Mouse (Mus musculus): Measurements from ENCODE around the gene Myrfl. TPM values are rescaled to one million over a fixed set of nuclear protein-coding genes. Genes with fewer than 3 reads are reported as not detected.

The Myrfl gene
- polyA plus RNA-seq, 1 experiment from 2014 or later: 0.97 TPM

DNA sequence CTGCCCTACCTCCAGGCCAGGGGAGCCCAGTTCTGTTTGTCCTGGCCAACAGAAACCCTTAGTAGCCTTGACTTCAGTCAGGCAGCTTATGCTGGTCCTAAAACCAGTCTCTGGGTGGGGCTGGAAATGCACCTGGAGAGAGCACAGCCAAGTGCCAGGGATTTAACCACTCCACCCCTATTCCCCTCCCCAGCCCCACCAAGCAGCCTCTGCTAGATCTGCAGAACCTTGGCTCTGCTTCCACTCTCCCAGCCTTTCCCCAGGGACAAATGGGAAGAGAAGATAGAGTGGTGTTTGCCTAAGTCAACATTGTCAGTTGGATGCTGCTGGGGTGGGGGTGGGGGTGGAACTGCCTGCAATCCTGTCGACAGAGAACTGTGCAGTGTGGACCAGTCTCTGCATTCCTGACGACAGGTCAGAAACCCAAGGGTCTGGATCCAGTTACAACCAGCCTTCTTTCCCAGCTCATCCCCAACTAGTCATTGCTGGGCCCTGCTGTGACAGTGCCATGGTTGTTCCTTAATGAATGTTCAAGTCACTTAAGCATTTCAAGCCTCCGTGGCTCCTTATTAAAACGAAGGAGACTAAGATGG is 135.1 kb downstream of the Myrfl start:
- Histone ChIP-seq H3K4me3 (replicated peaks; ENCODE audit: low read length) (no peak overlapping the region), H3K27ac (ENCODE audit: low read length) (no peak overlapping the region), H3K9ac (ENCODE audit: low read length) (no peak overlapping the region), H3K9me3 (replicated peaks; ENCODE audit: control insufficient read depth, low read length) (no peaks in the 10 kb centered on the region), H3K4me2 (ENCODE audit: low read depth, low read length) (no peak overlapping the region), H3K4me1 (ENCODE audit: control insufficient read depth, insufficient read depth, low read length) (0 out of 2 replicates have a peak, but pooled peaks cover 5% of the 10 kb centered on the region), H3K36me3 (ENCODE audit: control insufficient read depth, insufficient read depth, low read length) (no peaks in the 10 kb centered on the region), H3K27me3 (ENCODE audit: control insufficient read depth, insufficient read depth, low read length) (no peaks in the 10 kb centered on the region)
- no peak for ATAC-seq (ENCODE audit: insufficient read depth, low FRiP score)
- WGBS: 38% methylated on average over 4 of the region's 4 CpGs

DNA sequence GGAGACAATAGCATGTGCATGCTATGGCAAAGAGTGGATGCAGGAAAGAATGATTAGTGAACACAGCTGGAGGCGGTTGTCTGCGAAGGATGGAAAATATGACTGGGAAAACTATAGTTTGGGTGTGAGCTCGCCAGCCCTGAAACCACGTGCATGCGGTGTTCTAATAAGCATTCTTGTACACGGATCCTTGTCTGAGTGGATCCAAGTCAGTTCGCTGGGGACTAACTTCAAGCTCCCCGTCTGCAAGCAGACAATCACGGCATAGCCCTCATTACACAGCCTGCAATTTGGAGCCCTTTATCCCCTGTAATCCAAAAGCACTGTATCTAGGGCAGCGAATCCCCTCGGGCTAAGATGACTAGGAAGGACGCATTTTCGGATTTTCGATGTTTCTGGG is 136.2 kb downstream of the Myrfl start:
- no peaks in the 10 kb centered on the region for H3K27me3 ChIP-seq (ENCODE audit: control insufficient read depth, insufficient read depth, low read length)
- no peaks in the 10 kb centered on the region for H3K4me1 ChIP-seq (ENCODE audit: control insufficient read depth, insufficient read depth, low read length)
- ATAC-seq (ENCODE audit: insufficient read depth, low FRiP score): no peak
- H3K9ac ChIP-seq (ENCODE audit: low read length): no peak overlapping the region
- no peak overlapping the region for H3K4me3 ChIP-seq (replicated peaks; ENCODE audit: low read length)
- no peak overlapping the region for H3K4me2 ChIP-seq (ENCODE audit: low read depth, low read length)
- no peak overlapping the region for H3K27ac ChIP-seq (ENCODE audit: low read length)
- no peaks in the 10 kb centered on the region for H3K36me3 ChIP-seq (ENCODE audit: control insufficient read depth, insufficient read depth, low read length)
- no peaks in the 10 kb centered on the region for H3K9me3 ChIP-seq (replicated peaks; ENCODE audit: control insufficient read depth, low read length)
- 76% methylated on average over 14 of the region's 14 CpGs for WGBS

DNA sequence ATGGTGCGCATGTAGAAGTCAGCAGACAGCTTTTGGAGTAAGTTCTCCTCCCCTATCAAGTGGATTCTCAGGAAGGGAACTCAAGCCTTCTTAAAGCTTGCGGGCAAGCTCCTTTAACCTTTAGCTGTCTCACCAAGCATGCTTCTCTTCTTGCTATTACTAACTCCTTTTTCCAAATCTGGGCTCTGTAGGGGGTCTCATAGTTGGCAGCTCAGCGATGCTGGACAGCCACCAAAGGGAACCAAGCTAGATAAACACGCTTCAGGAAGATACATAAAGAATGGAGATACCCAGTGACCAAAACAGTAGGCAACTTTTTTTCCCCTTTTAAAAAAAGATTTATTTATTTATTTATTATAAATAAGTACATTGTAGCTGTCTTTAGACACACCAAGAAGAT is 136.9 kb downstream of the Myrfl start:
- ATAC-seq (ENCODE audit: insufficient read depth, low FRiP score): no peak
- H3K27me3 ChIP-seq (ENCODE audit: control insufficient read depth, insufficient read depth, low read length): no peaks in the 10 kb centered on the region
- no peaks in the 10 kb centered on the region for H3K4me1 ChIP-seq (ENCODE audit: control insufficient read depth, insufficient read depth, low read length)
- H3K9ac ChIP-seq (ENCODE audit: low read length): no peak overlapping the region
- no peaks in the 10 kb centered on the region for H3K36me3 ChIP-seq (ENCODE audit: control insufficient read depth, insufficient read depth, low read length)
- H3K4me3 ChIP-seq (replicated peaks; ENCODE audit: low read length): no peak overlapping the region
- WGBS: 96% methylated on average over 4 of the region's 4 CpGs
- H3K4me2 ChIP-seq (ENCODE audit: low read depth, low read length): no peak overlapping the region
- no peaks in the 10 kb centered on the region for H3K9me3 ChIP-seq (replicated peaks; ENCODE audit: control insufficient read depth, low read length)
- no peak overlapping the region for H3K27ac ChIP-seq (ENCODE audit: low read length)

DNA sequence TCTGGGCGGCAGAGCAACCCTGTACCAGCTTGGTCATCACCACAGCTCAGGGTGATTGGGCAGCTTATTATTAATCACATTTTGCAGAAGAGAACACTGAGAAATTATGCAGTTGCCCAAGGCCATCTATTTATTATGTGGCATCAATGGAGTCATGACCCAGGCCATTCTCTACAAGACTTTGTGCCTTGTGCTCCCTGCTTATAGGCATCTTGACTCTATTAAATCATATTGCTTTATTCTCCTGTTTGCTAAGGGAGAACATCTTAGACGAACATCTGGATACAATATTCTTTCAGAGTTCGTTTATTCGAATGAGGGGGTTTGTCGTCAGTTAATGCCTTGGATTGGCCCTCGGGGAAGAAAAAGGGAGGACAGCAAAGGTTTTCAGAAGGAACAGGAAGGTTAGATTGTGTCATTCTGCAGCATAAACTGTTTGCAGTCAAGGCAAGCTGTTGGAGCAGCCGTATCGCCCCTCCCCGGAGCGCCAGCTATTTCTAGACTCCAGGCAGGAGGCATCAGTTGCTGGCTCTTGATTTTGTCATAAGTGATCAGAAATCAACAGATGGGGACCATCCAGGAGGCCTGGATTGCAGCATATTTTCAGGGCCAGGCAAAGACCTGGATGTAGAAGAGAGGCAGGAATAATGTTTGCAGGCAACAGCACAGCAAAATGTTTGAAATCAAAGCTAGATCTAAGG is 140.7 kb downstream of the Myrfl start:
- no peaks in the 10 kb centered on the region for H3K4me1 ChIP-seq (ENCODE audit: control insufficient read depth, insufficient read depth, low read length)
- no peak overlapping the region for H3K9ac ChIP-seq (ENCODE audit: low read length)
- WGBS: 49% methylated on average over 10 of the region's 10 CpGs
- no peak overlapping the region for H3K27ac ChIP-seq (ENCODE audit: low read length)
- H3K36me3 ChIP-seq (ENCODE audit: control insufficient read depth, insufficient read depth, low read length): no peaks in the 10 kb centered on the region
- no peak for ATAC-seq (ENCODE audit: insufficient read depth, low FRiP score)
- H3K27me3 ChIP-seq (ENCODE audit: control insufficient read depth, insufficient read depth, low read length): no peaks in the 10 kb centered on the region
- no peak overlapping the region for H3K4me3 ChIP-seq (replicated peaks; ENCODE audit: low read length)
- H3K4me2 ChIP-seq (ENCODE audit: low read depth, low read length): no peak overlapping the region
- no peaks in the 10 kb centered on the region for H3K9me3 ChIP-seq (replicated peaks; ENCODE audit: control insufficient read depth, low read length)

DNA sequence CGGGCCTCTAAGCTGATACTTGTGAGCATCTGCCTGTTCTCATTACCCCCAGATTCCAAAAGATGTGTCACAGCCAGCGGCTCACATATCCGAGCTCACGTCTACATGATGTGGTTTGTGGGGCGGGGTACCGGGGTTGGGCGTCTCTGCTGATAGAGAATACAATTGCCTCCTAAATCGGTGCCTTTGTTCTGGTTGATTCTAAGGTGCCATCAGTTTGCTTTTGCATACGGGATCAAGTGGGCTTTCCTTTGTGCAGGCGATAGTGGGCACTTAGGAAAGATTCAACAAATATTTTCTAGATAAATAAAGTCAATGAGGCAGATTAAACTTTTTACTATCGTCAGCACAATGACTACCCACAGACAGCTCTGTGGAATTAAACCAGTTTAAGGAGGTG is 141.8 kb downstream of the Myrfl start:
- Histone ChIP-seq H3K27me3 (ENCODE audit: control insufficient read depth, insufficient read depth, low read length) (no peaks in the 10 kb centered on the region), H3K4me3 (replicated peaks; ENCODE audit: low read length) (no peak overlapping the region), H3K9ac (ENCODE audit: low read length) (no peak overlapping the region), H3K4me2 (ENCODE audit: low read depth, low read length) (no peak overlapping the region), H3K4me1 (ENCODE audit: control insufficient read depth, insufficient read depth, low read length) (no peaks in the 10 kb centered on the region), H3K9me3 (replicated peaks; ENCODE audit: control insufficient read depth, low read length) (no peaks in the 10 kb centered on the region), H3K27ac (ENCODE audit: low read length) (no peak overlapping the region), H3K36me3 (ENCODE audit: control insufficient read depth, insufficient read depth, low read length) (no peaks in the 10 kb centered on the region)
- no peak for ATAC-seq (ENCODE audit: insufficient read depth, low FRiP score)
- 68% methylated on average over 11 of the region's 11 CpGs for WGBS

DNA sequence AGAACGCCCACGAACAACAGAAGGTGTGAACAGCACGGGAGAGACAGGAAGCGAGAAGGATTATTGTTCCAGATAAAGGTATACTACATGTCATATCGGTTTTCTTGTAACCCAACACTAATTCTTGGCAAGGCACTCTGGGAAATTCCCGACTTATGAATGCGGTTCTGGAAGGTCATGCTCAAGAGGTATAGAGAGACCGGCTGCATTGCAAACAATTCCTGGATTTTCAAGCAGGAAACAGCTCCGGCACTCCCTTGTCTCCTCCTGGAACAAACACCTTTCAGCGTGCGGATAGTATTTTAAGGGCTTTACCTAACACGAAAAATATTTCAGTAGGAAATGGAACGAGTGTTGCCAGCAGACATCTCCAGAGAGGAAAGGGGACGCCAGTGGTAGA is 145.8 kb downstream of the Myrfl start:
- H3K4me3 ChIP-seq (replicated peaks; ENCODE audit: low read length): no peak overlapping the region
- WGBS: 53% methylated on average over 14 of the region's 14 CpGs
- no peak; the same call in 1 of the 2 replicates for ATAC-seq (ENCODE audit: insufficient read depth, low FRiP score)
- no peaks in the 10 kb centered on the region for H3K4me1 ChIP-seq (ENCODE audit: control insufficient read depth, insufficient read depth, low read length)
- no peaks in the 10 kb centered on the region for H3K36me3 ChIP-seq (ENCODE audit: control insufficient read depth, insufficient read depth, low read length)
- H3K9me3 ChIP-seq (replicated peaks; ENCODE audit: control insufficient read depth, low read length): no peaks in the 10 kb centered on the region
- no peaks in the 10 kb centered on the region for H3K27me3 ChIP-seq (ENCODE audit: control insufficient read depth, insufficient read depth, low read length)
- H3K9ac ChIP-seq (ENCODE audit: low read length): no peak overlapping the region
- no peak overlapping the region for H3K4me2 ChIP-seq (ENCODE audit: low read depth, low read length)
- H3K27ac ChIP-seq (ENCODE audit: low read length): no peak overlapping the region

DNA sequence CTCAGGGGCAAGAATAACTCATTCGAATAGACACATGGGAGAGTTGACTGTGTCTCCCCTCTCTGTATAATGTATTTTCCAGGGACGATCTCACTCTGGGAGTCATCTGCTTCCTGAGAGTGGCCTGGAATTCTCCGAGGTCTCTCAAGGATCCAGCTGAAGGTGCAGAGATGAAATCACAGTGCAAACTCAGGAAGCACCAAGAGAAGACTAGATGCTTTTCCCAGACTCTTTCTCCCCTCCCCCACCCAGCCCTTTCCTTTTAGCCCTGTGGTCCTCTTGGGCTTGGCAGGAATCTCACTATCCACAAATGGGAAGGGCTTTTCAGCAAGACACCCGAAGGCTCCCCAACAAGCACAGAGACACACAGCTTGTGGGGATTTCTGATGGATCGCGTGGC is 146.7 kb downstream of the Myrfl start:
- Histone ChIP-seq H3K4me2 (ENCODE audit: low read depth, low read length) (no peak overlapping the region), H3K4me3 (replicated peaks; ENCODE audit: low read length) (no peak overlapping the region), H3K27me3 (ENCODE audit: control insufficient read depth, insufficient read depth, low read length) (no peaks in the 10 kb centered on the region), H3K27ac (ENCODE audit: low read length) (no peak overlapping the region), H3K9me3 (replicated peaks; ENCODE audit: control insufficient read depth, low read length) (no peaks in the 10 kb centered on the region), H3K36me3 (ENCODE audit: control insufficient read depth, insufficient read depth, low read length) (no peaks in the 10 kb centered on the region), H3K4me1 (ENCODE audit: control insufficient read depth, insufficient read depth, low read length) (no peaks in the 10 kb centered on the region), H3K9ac (ENCODE audit: low read length) (no peak overlapping the region)
- WGBS: 69% methylated on average over 6 of the region's 6 CpGs
- no peak for ATAC-seq (ENCODE audit: insufficient read depth, low FRiP score)

DNA sequence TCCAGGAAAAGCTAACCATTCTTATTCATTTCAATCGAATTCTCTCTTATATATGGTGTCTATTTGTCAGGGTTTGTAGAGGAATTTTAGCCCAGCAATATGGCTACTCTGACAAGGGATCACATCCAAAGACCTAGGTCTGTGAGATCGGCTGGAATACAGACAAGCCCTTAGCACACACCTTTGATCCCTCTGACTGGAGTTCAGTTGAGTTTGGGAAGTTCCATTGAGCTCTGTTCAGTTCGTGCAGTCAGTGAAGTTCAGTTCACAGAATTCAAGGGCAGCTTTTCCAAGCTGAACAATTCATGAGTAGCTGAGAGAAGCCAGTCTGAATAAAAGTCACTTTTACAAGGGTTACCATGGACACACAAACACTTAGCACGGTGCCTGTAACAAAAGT is 148.0 kb downstream of the Myrfl start:
- no peaks in the 10 kb centered on the region for H3K36me3 ChIP-seq (ENCODE audit: control insufficient read depth, insufficient read depth, low read length)
- no peaks in the 10 kb centered on the region for H3K9me3 ChIP-seq (replicated peaks; ENCODE audit: control insufficient read depth, low read length)
- H3K4me3 ChIP-seq (replicated peaks; ENCODE audit: low read length): no peak overlapping the region
- 86% methylated on average over 4 of the region's 4 CpGs for WGBS
- no peak overlapping the region for H3K27ac ChIP-seq (ENCODE audit: low read length)
- no peak overlapping the region for H3K4me2 ChIP-seq (ENCODE audit: low read depth, low read length)
- no peaks in the 10 kb centered on the region for H3K27me3 ChIP-seq (ENCODE audit: control insufficient read depth, insufficient read depth, low read length)
- no peaks in the 10 kb centered on the region for H3K4me1 ChIP-seq (ENCODE audit: control insufficient read depth, insufficient read depth, low read length)
- no peak for ATAC-seq (ENCODE audit: insufficient read depth, low FRiP score)
- no peak overlapping the region for H3K9ac ChIP-seq (ENCODE audit: low read length)

DNA sequence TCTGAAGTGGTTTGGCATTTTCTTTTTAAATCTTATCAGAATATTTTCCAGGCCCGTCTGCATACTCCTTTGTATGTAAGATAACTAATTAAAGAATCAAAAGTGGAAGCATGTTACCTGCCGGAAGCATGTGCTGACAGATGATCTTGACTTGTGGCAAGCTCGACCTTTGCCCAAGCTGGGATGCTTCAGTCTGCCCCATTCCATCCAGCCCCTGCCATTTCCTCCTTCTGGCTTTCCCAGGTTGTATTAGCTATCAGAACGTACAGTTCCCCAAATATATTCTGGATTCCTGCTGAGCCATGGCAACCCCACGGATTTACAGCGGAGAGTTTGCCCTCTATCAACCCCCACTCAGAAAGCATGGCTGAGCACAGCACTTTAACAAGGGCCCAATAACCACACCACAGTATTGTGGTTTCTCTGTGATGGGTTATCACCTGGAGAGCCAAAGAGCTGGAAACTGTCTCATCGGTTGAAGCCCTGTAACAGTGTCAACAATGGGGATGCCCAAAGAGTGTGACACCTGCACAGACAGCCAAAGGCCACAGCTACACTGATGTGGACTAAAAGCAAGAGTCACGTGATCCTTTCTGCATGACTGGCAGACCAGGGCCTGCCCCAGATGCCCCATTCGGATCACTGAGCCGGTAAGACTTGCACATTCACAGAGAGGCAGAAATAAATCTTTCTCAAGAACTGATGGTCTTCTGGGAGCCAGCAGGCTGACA is 150.3 kb downstream of the Myrfl start:
- Histone ChIP-seq H3K4me2 (ENCODE audit: low read depth, low read length) (no peak overlapping the region), H3K4me3 (replicated peaks; ENCODE audit: low read length) (no peak overlapping the region), H3K27me3 (ENCODE audit: control insufficient read depth, insufficient read depth, low read length) (no peaks in the 10 kb centered on the region), H3K36me3 (ENCODE audit: control insufficient read depth, insufficient read depth, low read length) (no peaks in the 10 kb centered on the region), H3K4me1 (ENCODE audit: control insufficient read depth, insufficient read depth, low read length) (no peaks in the 10 kb centered on the region), H3K27ac (ENCODE audit: low read length) (no peak overlapping the region), H3K9ac (ENCODE audit: low read length) (no peak overlapping the region), H3K9me3 (replicated peaks; ENCODE audit: control insufficient read depth, low read length) (no peaks in the 10 kb centered on the region)
- 66% methylated on average over 10 of the region's 10 CpGs for WGBS
- no peak for ATAC-seq (ENCODE audit: insufficient read depth, low FRiP score)

All from stomach, embryonic 16.5 days (tissue).